Mouse (Mus musculus): ENCODE data around the gene Map4k5. TPM values are rescaled to one million over a fixed set of nuclear protein-coding genes. Genes with fewer than 3 reads are reported as not detected.
A peak's percentile ranks its signal among the peaks of the same experiment; 100 is the strongest.

The Map4k5 gene
- polyA plus RNA-seq, 1 experiment from 2014 or later, result 23.2 TPM

DNA sequence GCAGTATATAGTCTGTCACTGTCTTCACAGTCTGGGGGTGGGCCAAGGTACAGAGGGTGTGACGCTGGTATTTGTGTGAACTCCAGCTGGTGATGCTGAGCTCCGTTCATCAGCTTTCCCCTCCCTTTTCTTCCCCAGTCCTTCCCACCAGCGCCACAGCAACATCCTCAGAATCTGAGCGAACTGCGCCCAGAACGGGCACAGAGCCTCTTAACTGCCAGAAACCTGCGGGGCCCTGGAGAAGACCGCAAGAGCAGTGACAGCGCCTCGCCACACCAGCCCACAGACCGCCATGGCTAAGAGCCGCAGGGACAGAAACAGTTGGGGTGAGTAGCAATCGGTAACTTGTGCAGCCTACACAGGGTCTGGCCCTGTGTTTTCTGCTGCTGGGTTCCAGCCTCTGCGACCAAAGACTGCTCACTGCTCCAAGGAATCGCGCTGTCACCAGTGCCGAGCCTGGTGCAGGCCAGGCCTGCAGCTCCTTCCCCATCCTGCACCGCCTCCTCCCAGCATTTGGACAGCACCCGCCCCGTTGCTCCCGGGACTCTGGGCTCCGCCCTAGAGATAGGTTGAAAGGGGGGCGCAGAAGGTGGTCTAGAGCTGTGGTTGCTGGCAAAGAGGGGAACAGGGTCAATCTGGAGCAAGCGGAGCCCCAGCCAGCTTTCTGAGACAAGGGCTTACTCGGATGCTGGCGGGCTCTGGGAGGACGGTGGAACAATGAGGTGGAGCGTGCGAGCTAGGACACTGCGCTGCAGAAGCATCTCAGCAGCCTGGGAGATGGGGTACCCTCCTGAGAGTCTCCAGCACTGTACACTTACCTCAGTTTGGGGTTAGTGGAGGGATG is 14.9 kb upstream of the Map4k5 start:
- 2% methylated on average over 30 of the region's 30 CpGs for WGBS
- Histone ChIP-seq H3K27ac (peak overlapping the region; percentile 95), H3K9me3 (no peaks in the 10 kb centered on the region), H3K27me3 (ENCODE audit: insufficient read depth, poor library complexity, severe bottlenecking) (no peaks in the 10 kb centered on the region), H3K4me3 (peak overlapping the region; percentile 68), H3K4me1 (replicated peaks) (peaks cover 19% of the 10 kb centered on the region), H3K36me3 (no peaks in the 10 kb centered on the region)
- peak; percentile 81 for DNase-seq (ENCODE audit: low spot score)

DNA sequence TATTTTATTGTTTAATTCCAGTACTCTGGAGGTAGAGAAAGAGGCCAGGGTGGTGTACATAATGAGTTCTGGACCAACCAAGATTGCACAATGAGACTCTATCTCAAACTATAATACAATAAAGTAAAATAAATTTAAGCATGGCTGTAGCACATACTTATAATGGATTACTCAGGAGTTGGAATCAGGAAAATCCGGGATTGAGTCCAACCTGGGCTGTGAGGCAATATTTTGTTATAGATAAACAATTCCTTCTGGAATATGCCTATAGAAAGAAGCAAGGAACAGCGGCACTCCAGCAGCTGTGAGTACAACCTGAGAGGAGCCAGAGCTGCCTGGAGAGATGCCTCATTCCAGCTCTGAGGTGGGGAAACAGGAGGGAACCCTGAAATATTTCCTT is 12.0 kb upstream of the Map4k5 start:
- Histone ChIP-seq H3K27me3 (ENCODE audit: insufficient read depth, poor library complexity, severe bottlenecking) (no peaks in the 10 kb centered on the region), H3K4me1 (replicated peaks) (peaks cover 19% of the 10 kb centered on the region), H3K4me3 (no peak overlapping the region), H3K27ac (no peak overlapping the region), H3K9me3 (no peaks in the 10 kb centered on the region), H3K36me3 (no peaks in the 10 kb centered on the region)
- 82% methylated on average over 2 of the region's 2 CpGs for WGBS
- DNase-seq (ENCODE audit: low spot score), result no peak

DNA sequence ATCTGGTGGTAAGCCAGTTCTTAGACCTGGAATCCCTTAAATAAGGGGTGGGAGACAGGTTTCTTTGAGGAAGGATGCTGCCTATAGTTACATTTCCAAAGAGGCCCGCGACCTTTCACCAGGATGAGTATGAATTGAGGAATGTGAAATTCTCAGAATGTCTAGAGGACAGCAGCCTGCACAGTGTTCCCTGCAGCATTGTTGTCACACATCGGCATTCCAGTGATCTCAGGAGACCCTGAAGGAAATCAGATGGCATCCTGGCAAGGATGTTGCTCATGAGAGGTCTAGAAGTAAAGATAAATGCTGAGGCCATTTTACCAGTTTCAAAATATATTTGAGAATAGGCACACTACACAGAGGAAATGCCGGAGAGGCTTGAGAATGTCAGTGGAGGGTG is 5.1 kb upstream of the Map4k5 start:
- Histone ChIP-seq H3K4me1 (replicated peaks) (peaks cover 5% of the 10 kb centered on the region; the same call in 1 of the 2 replicates), H3K27ac (no peak overlapping the region), H3K36me3 (no peaks in the 10 kb centered on the region), H3K4me3 (no peak overlapping the region), H3K27me3 (ENCODE audit: insufficient read depth, poor library complexity, severe bottlenecking) (no peaks in the 10 kb centered on the region), H3K9me3 (no peaks in the 10 kb centered on the region)
- 88% methylated on average over 4 of the region's 4 CpGs for WGBS
- no peak for DNase-seq (ENCODE audit: low spot score)

DNA sequence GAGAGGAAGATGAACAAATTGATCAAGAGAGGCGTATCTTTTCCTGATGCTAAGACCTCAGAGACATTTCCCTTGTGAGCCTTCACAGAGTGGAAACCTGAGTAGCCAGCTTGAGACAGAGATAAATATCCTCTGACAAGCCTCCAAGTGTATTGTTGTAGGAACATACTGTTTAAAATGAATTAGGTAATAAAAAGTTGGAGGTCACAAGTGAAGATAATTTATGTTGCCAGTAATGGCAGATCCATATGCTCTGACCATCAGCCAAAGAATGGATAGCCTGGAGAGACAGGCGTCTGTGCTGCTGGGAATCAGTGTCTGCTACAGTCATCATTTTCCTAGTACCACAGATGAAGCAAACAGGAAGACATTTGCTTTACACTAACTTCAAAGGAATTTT is 2.0 kb upstream of the Map4k5 start:
- Histone ChIP-seq H3K36me3 (no peaks in the 10 kb centered on the region), H3K9me3 (no peaks in the 10 kb centered on the region), H3K4me3 (no peak overlapping the region), H3K4me1 (replicated peaks) (peaks cover 25% of the 10 kb centered on the region), H3K27me3 (ENCODE audit: insufficient read depth, poor library complexity, severe bottlenecking) (no peaks in the 10 kb centered on the region), H3K27ac (no peak overlapping the region)
- DNase-seq (ENCODE audit: low spot score), result no peak
- 66% methylated on average over 2 of the region's 2 CpGs for WGBS

DNA sequence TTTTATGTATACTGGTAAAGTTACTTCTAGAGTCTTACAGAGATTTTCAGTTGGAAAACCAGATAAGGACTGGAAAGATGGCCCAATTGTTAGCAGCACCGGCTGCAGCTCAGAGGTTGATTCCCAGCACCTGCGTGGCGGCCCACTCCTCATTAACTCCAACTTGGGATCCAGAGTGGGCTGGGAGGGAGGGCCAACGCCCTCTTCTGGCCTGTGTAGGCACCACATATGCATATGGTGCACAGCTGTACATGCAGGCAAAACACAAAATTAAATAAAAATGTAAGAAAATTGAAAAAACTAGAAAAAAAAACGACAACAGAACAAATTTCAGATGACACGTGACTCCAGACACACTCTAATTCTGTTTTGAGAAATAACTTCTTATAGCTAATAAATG is 927 bp upstream of the Map4k5 start:
- Histone ChIP-seq H3K27me3 (ENCODE audit: insufficient read depth, poor library complexity, severe bottlenecking) (no peaks in the 10 kb centered on the region), H3K27ac (no peak overlapping the region), H3K4me3 (no peak overlapping the region), H3K4me1 (replicated peaks) (peaks cover 32% of the 10 kb centered on the region), H3K9me3 (no peaks in the 10 kb centered on the region), H3K36me3 (no peaks in the 10 kb centered on the region)
- WGBS, result 68% methylated on average over 6 of the region's 6 CpGs
- DNase-seq (ENCODE audit: low spot score), result peak; percentile 10

DNA sequence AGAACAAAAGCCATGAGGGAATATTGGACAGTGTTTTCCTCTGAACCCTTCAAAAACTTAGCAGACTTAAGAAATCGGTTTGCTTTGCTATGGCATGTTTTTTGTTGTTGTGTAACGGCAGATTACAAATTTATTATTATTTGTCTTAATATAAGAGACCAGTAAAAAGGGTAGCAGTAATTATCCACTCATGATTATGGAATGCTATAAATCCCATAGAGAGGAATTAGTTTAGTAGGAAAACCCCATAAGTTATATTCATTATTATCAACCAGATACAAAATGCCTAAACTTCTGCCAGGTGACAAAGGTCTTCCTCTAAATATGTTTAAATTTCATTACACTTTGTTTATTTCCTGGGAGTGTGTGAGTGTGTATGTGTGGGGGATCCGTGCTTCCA is 1.3 kb downstream of the Map4k5 start:
- peak overlapping the region; percentile 92 for H3K4me3 ChIP-seq
- no peaks in the 10 kb centered on the region for H3K27me3 ChIP-seq (ENCODE audit: insufficient read depth, poor library complexity, severe bottlenecking)
- peaks cover 34% of the 10 kb centered on the region for H3K4me1 ChIP-seq (replicated peaks)
- DNase-seq (ENCODE audit: low spot score), result no peak
- peak overlapping the region; percentile 98 for H3K27ac ChIP-seq
- no peaks in the 10 kb centered on the region for H3K9me3 ChIP-seq
- peaks cover 12% of the 10 kb centered on the region for H3K36me3 ChIP-seq
- WGBS, result 57% methylated on average over 3 of the region's 3 CpGs

DNA sequence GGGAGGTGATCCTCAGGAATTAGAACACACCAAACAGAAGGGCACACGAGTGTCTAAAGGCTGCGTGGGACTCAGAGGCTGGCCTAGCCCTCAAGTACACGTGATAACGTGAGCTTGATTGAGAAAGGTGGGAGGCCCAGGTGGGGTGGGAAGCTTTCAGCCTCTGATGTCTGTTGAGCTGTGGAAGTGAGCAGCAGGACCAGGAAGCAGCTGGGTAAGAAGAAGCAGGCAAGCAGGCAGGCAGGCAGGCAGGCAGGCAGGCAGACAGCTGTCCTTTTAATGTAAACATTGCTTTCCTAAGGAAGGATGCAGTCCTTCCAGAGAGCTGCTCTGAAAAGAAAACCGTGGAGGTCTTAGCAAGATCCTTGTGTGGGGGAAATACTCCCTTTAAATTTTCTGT is 2.5 kb downstream of the Map4k5 start:
- H3K27me3 ChIP-seq (ENCODE audit: insufficient read depth, poor library complexity, severe bottlenecking), result no peaks in the 10 kb centered on the region
- DNase-seq (ENCODE audit: low spot score), result peak; percentile 20
- H3K9me3 ChIP-seq, result no peaks in the 10 kb centered on the region
- WGBS, result 32% methylated on average over 5 of the region's 5 CpGs
- peaks cover 16% of the 10 kb centered on the region for H3K36me3 ChIP-seq
- H3K4me3 ChIP-seq, result peak overlapping the region; percentile 92
- H3K27ac ChIP-seq, result peak overlapping the region; percentile 72
- peaks cover 34% of the 10 kb centered on the region for H3K4me1 ChIP-seq (replicated peaks)

DNA sequence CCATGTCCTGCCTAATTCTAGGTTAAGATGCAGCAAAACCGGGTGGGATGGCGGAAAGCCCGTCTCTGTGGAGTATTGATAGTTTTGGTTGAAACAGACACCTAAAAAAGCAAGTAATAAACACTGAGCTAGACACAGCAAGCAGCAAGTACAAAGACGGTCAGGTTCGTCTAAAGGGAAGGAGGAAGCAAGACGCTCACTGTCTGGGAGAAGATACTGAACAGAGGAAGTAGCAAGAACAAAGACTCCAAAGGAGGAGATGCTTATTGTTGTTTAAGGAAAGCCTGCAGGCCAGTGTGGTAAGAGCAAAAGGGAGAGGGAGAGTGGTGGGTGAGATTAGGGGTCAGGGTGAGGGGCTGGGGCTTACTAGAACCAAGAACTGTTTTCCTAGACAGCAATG is 2.9 kb downstream of the Map4k5 start:
- H3K4me3 ChIP-seq, result peak overlapping the region; percentile 92
- no peak for DNase-seq (ENCODE audit: low spot score)
- peaks cover 19% of the 10 kb centered on the region for H3K36me3 ChIP-seq
- H3K27ac ChIP-seq, result peak overlapping the region; percentile 72
- no peaks in the 10 kb centered on the region for H3K27me3 ChIP-seq (ENCODE audit: insufficient read depth, poor library complexity, severe bottlenecking)
- WGBS, result 55% methylated on average over 6 of the region's 6 CpGs
- no peaks in the 10 kb centered on the region for H3K9me3 ChIP-seq
- H3K4me1 ChIP-seq (replicated peaks), result peaks cover 34% of the 10 kb centered on the region

DNA sequence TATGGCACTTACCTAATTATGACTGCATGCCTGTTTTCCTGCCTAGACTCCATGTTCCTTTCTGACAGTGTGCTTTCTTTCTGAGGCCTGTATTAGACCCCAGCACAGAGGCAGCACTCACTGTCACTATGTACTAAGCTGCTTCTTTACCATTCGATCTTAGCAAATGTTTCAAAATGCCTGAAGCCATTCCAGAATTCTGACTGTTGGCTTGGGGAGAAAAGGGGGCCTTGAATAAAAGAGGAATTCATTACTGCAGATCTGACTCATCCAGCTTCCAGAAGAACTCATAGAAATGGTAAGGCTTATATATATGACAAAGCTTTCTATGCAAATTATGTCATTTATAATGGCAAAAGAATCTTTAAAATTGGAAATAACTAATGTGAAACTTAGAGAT is 4.7 kb downstream of the Map4k5 start:
- no peaks in the 10 kb centered on the region for H3K9me3 ChIP-seq
- no peaks in the 10 kb centered on the region for H3K27me3 ChIP-seq (ENCODE audit: insufficient read depth, poor library complexity, severe bottlenecking)
- no peak for DNase-seq (ENCODE audit: low spot score)
- WGBS, result 75% methylated on average over 1 of the region's 1 CpGs
- peaks cover 31% of the 10 kb centered on the region for H3K4me1 ChIP-seq (replicated peaks)
- H3K36me3 ChIP-seq, result peaks cover 32% of the 10 kb centered on the region
- H3K27ac ChIP-seq, result no peak overlapping the region
- no peak overlapping the region for H3K4me3 ChIP-seq

DNA sequence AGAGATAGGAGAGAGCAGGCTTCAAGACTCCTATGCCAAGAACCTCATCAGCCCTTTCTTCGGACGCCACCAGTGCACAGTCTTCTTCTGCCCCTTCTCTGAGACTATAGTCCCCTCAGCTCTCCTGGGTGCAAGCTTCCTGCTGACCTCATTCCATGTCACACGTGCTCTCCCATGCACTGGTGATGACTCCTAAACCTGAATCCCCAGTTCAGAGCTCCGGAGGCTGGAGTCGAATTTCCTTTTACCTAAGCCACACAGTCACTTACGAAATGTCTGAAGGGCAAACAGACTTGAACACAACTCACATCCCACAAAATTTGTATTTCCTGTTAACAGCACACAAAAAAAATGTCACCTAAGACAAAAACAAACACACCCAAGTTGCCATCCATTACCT is 5.2 kb downstream of the Map4k5 start:
- Histone ChIP-seq H3K27ac (no peak overlapping the region), H3K36me3 (peaks cover 32% of the 10 kb centered on the region), H3K4me3 (no peak overlapping the region), H3K27me3 (ENCODE audit: insufficient read depth, poor library complexity, severe bottlenecking) (no peaks in the 10 kb centered on the region), H3K9me3 (no peaks in the 10 kb centered on the region), H3K4me1 (replicated peaks) (peaks cover 27% of the 10 kb centered on the region)
- WGBS, result 83% methylated on average over 6 of the region's 6 CpGs
- DNase-seq (ENCODE audit: low spot score), result no peak

DNA sequence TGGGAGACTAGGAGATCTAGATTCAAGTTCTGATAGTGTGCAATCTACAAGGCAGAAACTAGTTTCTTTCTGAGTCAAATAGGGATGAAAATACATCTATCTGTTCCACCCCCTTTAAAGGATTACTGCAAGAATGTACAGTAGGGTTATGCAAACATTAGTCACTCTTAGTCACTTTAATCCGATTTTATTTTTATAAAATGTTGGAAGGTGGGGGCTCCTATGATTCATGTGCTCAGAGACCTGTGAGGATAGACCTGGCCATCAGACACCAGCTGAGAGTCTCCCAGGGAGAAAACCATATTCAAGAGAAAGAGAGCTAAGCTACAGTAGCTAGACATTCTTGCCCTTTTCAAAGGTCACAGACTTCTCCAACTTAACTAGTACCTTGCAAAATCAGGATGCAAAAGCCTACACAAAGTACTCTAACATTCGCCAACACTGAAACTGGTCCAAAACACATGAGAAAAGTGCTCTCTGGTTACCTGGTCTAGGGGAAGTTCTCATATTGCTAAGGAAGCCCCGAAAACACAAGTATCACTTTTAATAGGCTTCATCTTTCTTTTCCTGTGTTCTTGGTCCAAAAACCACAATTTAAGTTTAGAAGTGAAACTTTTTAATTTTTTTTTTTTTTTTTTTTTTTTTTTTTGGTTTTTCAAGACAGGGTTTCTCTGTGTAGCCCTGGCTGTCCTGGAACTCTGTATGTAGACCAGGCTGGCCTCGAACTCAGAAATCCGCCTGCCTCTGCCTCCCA is 7.7 kb downstream of the Map4k5 start:
- Histone ChIP-seq H3K27me3 (ENCODE audit: insufficient read depth, poor library complexity, severe bottlenecking) (no peaks in the 10 kb centered on the region), H3K36me3 (peaks cover 32% of the 10 kb centered on the region), H3K27ac (no peak overlapping the region), H3K4me1 (replicated peaks) (peaks cover 29% of the 10 kb centered on the region), H3K4me3 (no peak overlapping the region), H3K9me3 (no peaks in the 10 kb centered on the region)
- 95% methylated on average over 5 of the region's 5 CpGs for WGBS
- no peak for DNase-seq (ENCODE audit: low spot score)

DNA sequence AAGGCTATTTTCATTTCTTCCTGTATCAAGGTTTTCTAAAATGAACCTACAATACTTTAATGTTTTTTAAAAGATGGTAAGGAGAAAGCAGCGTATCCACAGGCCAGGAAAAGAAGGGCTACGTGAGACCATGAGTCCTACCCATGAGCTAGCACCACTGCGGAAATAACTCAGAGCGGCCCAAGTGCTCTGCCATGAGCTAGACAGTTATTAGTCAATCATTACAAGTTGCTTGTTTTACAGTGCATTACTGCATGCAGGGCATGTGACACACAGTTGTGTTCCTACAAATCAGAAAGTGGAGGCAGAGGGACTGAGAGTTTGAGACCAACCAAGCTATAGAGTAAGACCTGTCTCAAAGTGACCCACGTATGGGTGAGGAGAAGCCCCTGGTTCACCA is 8.9 kb downstream of the Map4k5 start:
- Histone ChIP-seq H3K4me1 (replicated peaks) (peaks cover 31% of the 10 kb centered on the region), H3K4me3 (no peak overlapping the region), H3K27ac (no peak overlapping the region), H3K36me3 (peaks cover 32% of the 10 kb centered on the region), H3K9me3 (no peaks in the 10 kb centered on the region), H3K27me3 (ENCODE audit: insufficient read depth, poor library complexity, severe bottlenecking) (no peaks in the 10 kb centered on the region)
- DNase-seq (ENCODE audit: low spot score), result no peak
- 98% methylated on average over 5 of the region's 5 CpGs for WGBS

DNA sequence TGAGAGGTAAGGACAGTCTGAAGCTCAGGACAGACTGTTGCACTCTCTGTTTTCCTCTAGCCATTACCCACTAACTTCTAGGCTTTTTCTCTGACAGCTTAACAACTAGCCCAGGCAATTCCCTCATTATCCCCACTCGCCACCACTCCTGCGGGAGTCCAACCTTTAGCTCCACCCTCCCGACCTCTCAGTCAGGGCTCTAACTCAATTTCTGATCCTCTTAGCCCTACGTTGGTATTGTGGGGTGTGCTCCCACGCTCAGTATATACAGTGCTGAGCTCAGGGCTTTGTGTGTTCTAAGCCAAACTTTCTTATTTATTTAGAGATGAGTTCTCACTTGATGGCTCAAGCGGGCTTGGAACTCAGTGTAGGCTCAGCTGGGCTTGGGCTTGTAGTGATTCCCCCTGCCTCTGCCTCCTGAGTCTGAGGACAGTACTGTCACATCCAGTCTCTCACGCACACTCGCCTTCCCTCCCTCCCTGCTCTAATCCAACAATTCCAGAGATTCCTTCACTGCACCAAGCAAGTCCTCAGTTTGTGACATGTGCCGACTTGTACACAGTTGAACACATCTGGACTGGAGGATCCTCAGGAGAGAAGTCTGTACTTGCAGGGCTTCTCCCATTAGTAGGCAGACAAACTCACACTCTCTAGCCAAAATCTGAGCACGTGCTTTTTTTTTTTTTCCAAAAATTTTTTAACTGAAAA is 11.6 kb downstream of the Map4k5 start:
- Histone ChIP-seq H3K4me3 (no peak overlapping the region), H3K36me3 (peaks cover 20% of the 10 kb centered on the region), H3K27me3 (ENCODE audit: insufficient read depth, poor library complexity, severe bottlenecking) (no peaks in the 10 kb centered on the region), H3K4me1 (replicated peaks) (peaks cover 32% of the 10 kb centered on the region), H3K27ac (no peak overlapping the region), H3K9me3 (no peaks in the 10 kb centered on the region)
- DNase-seq (ENCODE audit: low spot score), result peak; percentile 7
- 40% methylated on average over 10 of the region's 10 CpGs for WGBS

Data from hindbrain, embryonic 10.5 days (tissue).